Mouse (Mus musculus): Measurements from ENCODE around the gene Klk10. TPM values are rescaled to one million over a fixed set of nuclear protein-coding genes. Genes with fewer than 3 reads are reported as not detected.

The Klk10 gene
- polyA plus RNA-seq, 1 experiment, result not detected

DNA sequence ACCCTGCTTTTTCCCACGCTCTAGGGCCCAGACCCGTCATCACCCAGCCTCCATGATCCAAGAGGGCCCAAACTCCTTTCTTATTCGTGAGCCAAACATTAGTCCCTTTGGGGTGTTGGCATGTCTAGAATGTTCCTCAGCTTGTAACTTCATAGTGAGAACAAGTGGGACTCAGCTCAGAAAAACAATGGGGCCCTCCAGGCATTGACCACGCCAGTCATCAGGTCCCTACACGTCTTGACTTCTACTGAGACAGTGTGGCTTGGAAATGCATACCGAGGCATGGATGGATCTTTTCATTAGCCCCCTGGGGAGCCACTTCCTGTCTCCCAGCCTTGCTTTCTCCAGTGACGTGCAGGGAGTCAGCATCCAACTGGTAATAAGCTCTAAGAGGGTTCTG lies 19.0 kb downstream of the Klk10 start:
- no peak for TF ChIP-seq POLR2A (IDR thresholded peaks at IDR 0.05; ENCODE audit: borderline replicate concordance, control insufficient read depth, low read depth, low read length)
- H3K4me1 ChIP-seq (ENCODE audit: control insufficient read depth, insufficient read depth, low read length), result no peaks in the 10 kb centered on the region; the same call in 1 of the 2 replicates
- no peak overlapping the region for H3K27ac ChIP-seq (ENCODE audit: control insufficient read depth, insufficient read depth, low read depth, low read length, poor library complexity)
- 73% methylated on average over 7 of the region's 7 CpGs for WGBS
- H3K4me3 ChIP-seq (replicated peaks; ENCODE audit: control insufficient read depth, low read depth, low read length), result no peak overlapping the region

DNA sequence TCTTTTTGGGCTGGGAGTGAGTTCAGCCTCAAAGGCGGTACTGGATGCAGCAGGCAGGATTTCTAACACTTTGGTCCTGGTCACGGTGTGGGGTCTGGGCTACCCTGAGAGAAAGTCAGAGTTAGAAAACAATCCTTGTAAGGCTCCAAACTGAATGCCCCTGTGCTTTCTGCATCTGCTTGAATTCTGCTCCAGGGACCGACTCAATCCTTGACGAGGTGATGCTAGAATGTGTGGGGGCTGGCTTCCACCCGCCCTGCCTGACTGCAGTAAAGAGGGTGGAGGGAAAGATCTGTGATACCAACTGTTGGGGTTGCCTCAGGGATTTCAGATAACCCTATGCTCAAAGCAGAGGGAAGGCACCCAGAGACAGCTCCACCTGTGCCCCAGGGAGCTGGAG lies 30.2 kb downstream of the Klk10 start, which contains the start of gene Klk7:
Gene Klk7 (plus strand): TSS at position 301 of the 400 bp plus-strand sequence.
- no peak within 1 kb of the TSS for H3K27ac ChIP-seq (ENCODE audit: control insufficient read depth, insufficient read depth, low read depth, low read length, poor library complexity)
- H3K4me3 ChIP-seq (replicated peaks; ENCODE audit: control insufficient read depth, low read depth, low read length), result no peak within 1 kb of the TSS
- WGBS, result 62% methylated on average over 5 of the region's 5 CpGs
- no peaks in the 10 kb centered on the region for H3K4me1 ChIP-seq (ENCODE audit: control insufficient read depth, insufficient read depth, low read length)
- TF ChIP-seq CTCF (IDR thresholded peaks at IDR 0.05; ENCODE audit: control insufficient read depth, insufficient read depth, low read length), result no peak

DNA sequence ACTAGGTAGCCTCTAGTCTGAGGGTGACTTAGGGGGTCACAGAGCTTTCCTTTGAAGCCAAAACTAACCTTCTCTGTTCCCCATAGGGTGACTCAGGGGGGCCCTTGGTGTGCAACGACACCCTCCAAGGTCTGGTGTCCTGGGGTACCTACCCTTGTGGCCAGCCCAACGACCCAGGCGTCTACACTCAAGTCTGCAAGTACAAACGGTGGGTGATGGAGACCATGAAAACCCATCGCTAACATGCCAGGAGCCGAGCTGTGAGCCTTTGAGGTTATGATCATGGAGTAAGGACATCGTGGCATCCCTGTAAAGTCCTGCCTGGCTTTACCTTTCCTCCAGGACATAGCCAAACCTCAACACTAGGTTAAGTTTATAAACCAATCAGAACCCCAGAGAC lies 34.4 kb downstream of the Klk10 start:
- Histone ChIP-seq H3K27ac (ENCODE audit: control insufficient read depth, insufficient read depth, low read depth, low read length, poor library complexity) (no peak overlapping the region), H3K4me1 (ENCODE audit: control insufficient read depth, insufficient read depth, low read length) (no peaks in the 10 kb centered on the region), H3K4me3 (replicated peaks; ENCODE audit: control insufficient read depth, low read depth, low read length) (no peak overlapping the region)
- TF ChIP-seq CTCF (IDR thresholded peaks at IDR 0.05; ENCODE audit: control insufficient read depth, insufficient read depth, low read length), result no peak
- no peak for TF ChIP-seq POLR2A (IDR thresholded peaks at IDR 0.05; ENCODE audit: borderline replicate concordance, control insufficient read depth, low read depth, low read length)
- WGBS, result 85% methylated on average over 7 of the region's 7 CpGs

DNA sequence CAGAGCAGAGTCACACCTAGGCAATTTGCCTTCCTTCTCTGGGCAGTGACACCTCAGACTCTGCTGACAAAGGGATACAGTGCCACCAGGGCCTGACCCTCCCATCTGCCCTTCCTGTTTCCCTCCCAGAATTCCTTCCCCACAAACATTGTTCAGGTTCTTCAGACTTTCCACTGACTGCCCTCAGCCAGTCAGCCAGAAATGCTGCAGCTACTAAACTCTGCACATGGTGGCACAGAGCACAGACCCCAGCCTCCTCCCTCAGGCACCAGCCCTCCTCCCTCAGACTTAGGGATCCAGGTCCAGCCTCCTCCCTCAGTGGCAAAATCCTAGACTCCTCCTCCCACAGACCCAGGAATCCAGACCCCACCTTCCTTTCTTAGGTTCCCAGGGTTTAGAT lies 35.9 kb downstream of the Klk10 start:
- Histone ChIP-seq H3K4me1 (ENCODE audit: control insufficient read depth, insufficient read depth, low read length) (no peaks in the 10 kb centered on the region), H3K27ac (ENCODE audit: control insufficient read depth, insufficient read depth, low read depth, low read length, poor library complexity) (no peak overlapping the region), H3K4me3 (replicated peaks; ENCODE audit: control insufficient read depth, low read depth, low read length) (no peak overlapping the region)
- TF ChIP-seq CTCF (IDR thresholded peaks at IDR 0.05; ENCODE audit: control insufficient read depth, insufficient read depth, low read length) (no peak), POLR2A (IDR thresholded peaks at IDR 0.05; ENCODE audit: borderline replicate concordance, control insufficient read depth, low read depth, low read length) (no peak)

DNA sequence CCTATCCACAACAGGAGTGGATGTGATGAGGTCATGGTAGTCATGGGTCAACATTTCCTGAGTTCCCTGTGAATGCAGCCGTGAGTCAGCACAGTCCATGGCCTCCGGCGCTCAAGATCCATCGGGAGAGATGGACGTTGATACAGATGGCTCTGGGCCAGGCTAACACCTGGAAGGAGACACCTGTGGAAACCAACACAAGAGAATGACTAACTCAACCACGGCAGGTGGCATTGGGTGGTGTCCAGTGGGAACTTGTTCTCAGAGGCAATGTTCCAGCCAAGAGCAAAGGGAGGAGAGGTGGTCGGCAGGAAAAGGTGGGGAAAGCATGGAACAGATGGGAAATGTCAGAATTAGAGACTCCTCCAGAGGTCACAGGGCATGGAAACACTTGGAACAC lies 40.7 kb downstream of the Klk10 start:
- WGBS, result 79% methylated on average over 7 of the region's 7 CpGs
- Histone ChIP-seq H3K4me1 (ENCODE audit: control insufficient read depth, insufficient read depth, low read length) (no peaks in the 10 kb centered on the region), H3K4me3 (replicated peaks; ENCODE audit: control insufficient read depth, low read depth, low read length) (no peak overlapping the region), H3K27ac (ENCODE audit: control insufficient read depth, insufficient read depth, low read depth, low read length, poor library complexity) (no peak overlapping the region)
- TF ChIP-seq CTCF (IDR thresholded peaks at IDR 0.05; ENCODE audit: control insufficient read depth, insufficient read depth, low read length) (no peak), POLR2A (IDR thresholded peaks at IDR 0.05; ENCODE audit: borderline replicate concordance, control insufficient read depth, low read depth, low read length) (no peak)

DNA sequence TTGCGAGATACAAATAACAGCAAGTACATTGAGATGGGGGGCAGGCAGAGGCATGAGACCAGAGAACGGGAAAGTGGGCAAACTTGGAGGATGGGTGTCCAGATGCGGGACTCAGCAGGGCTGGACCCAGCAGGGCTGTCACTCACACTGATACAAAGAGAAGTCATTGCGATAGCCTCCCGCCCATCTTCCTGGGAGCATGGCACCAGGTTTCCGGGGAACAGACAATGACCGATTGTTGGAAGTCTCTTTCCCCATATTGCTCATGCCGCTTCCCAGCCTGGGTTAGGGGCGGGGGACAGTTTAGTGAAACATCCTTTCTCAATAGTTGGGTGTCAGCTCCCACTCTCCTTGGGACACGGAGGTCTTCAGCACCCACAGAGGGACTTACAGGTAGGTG lies 43.4 kb downstream of the Klk10 start, which contains the start of gene Klk6:
Gene Klk6 (plus strand): TSS at position 301 of the 400 bp plus-strand sequence.
- 81% methylated on average over 10 of the region's 10 CpGs for WGBS
- H3K4me1 ChIP-seq (ENCODE audit: control insufficient read depth, insufficient read depth, low read length), result no peaks in the 10 kb centered on the region
- H3K4me3 ChIP-seq (replicated peaks; ENCODE audit: control insufficient read depth, low read depth, low read length), result no peak within 1 kb of the TSS
- TF ChIP-seq POLR2A (IDR thresholded peaks at IDR 0.05; ENCODE audit: borderline replicate concordance, control insufficient read depth, low read depth, low read length) (no peak), CTCF (IDR thresholded peaks at IDR 0.05; ENCODE audit: control insufficient read depth, insufficient read depth, low read length) (no peak)
- no peak within 1 kb of the TSS for H3K27ac ChIP-seq (ENCODE audit: control insufficient read depth, insufficient read depth, low read depth, low read length, poor library complexity)

DNA sequence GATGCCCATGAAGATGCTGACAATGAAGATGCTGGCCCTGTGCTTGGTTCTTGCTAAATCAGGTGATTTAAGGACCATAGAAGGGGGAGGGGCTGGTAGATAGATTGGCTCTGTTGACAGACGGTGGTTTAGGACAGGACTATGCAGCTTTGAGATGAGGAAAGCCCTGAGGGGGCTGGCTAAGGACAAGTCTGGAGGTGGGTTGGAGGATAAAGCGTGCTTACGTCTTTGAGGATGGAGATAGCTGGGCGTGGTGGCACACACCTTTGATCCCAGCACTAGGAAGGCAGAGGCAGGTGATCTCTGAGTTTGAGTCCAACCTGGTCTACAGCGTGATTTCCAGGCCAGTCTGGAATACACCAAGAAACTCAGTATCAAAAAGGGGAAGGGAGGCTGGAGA lies 45.2 kb downstream of the Klk10 start:
- H3K4me3 ChIP-seq (replicated peaks; ENCODE audit: control insufficient read depth, low read depth, low read length), result no peak overlapping the region

DNA sequence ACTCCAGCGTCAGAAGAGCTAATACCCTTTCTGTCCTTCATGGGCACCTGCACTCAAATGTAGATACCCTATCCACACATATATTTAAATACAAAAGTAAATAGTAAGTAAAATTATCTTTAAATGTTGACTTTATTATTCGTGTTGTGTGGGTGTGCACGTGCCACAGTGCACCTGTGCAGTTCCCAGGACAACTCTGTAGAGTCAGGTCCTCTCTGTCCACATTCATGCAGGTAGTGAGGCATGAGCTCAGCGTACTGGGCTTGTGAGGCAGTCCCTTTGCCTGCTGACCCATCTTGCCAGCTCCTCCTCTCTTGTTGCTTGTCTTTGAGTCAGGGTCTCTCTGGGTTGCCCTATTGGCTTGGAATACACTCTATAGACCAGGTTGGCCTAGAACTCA lies 46.9 kb downstream of the Klk10 start:
- Histone ChIP-seq H3K27ac (ENCODE audit: control insufficient read depth, insufficient read depth, low read depth, low read length, poor library complexity) (no peak overlapping the region), H3K4me1 (ENCODE audit: control insufficient read depth, insufficient read depth, low read length) (no peaks in the 10 kb centered on the region), H3K4me3 (replicated peaks; ENCODE audit: control insufficient read depth, low read depth, low read length) (no peak overlapping the region)
- TF ChIP-seq CTCF (IDR thresholded peaks at IDR 0.05; ENCODE audit: control insufficient read depth, insufficient read depth, low read length) (no peak), POLR2A (IDR thresholded peaks at IDR 0.05; ENCODE audit: borderline replicate concordance, control insufficient read depth, low read depth, low read length) (no peak)
- WGBS, result 74% methylated on average over 4 of the region's 4 CpGs

More for the DNA sequence above, 45.2 kb downstream of the Klk10 start:
- 69% methylated on average over 5 of the region's 5 CpGs for WGBS
- Histone ChIP-seq H3K4me1 (ENCODE audit: control insufficient read depth, insufficient read depth, low read length) (no peaks in the 10 kb centered on the region), H3K27ac (ENCODE audit: control insufficient read depth, insufficient read depth, low read depth, low read length, poor library complexity) (no peak overlapping the region)
- no peak for TF ChIP-seq CTCF (IDR thresholded peaks at IDR 0.05; ENCODE audit: control insufficient read depth, insufficient read depth, low read length)
- TF ChIP-seq POLR2A (IDR thresholded peaks at IDR 0.05; ENCODE audit: borderline replicate concordance, control insufficient read depth, low read depth, low read length), result no peak

DNA sequence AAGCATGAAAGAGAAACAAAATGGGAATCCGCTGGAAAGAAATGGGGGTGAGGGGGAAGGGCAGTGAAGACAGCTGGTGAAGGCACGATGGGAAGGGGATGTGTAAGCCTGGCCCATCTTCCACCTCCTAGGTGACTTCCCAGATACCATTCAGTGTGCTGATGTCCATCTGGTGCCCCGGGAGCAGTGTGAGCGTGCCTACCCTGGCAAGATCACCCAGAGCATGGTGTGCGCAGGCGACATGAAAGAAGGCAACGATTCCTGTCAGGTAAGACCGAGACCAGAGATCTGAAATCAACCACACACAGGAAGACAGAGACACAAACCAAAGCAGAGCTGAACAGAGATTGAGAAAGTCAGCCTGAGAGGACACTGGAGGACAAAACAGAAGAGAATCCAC lies 48.2 kb downstream of the Klk10 start:
- WGBS, result 84% methylated on average over 8 of the region's 8 CpGs

More for the DNA sequence above, 48.2 kb downstream of the Klk10 start:
- Histone ChIP-seq H3K27ac (ENCODE audit: control insufficient read depth, insufficient read depth, low read depth, low read length, poor library complexity) (no peak overlapping the region), H3K4me1 (ENCODE audit: control insufficient read depth, insufficient read depth, low read length) (no peaks in the 10 kb centered on the region), H3K4me3 (replicated peaks; ENCODE audit: control insufficient read depth, low read depth, low read length) (no peak overlapping the region)
- TF ChIP-seq POLR2A (IDR thresholded peaks at IDR 0.05; ENCODE audit: borderline replicate concordance, control insufficient read depth, low read depth, low read length), result no peak
- TF ChIP-seq CTCF (IDR thresholded peaks at IDR 0.05; ENCODE audit: control insufficient read depth, insufficient read depth, low read length), result no peak

Other genes starting within 250 kb of the Klk10 start
- 14.2 and 48.4 TPM in 2 replicates for gene Cd33, start 236.6 kb upstream of the Klk10 start, polyA plus RNA-seq (2011; ENCODE audit: insufficient read depth, insufficient read length, low replicate concordance, missing spikeins)
- 1.3 and 2.9 TPM in 2 replicates for gene Zfp658, start 218.8 kb upstream of the Klk10 start, polyA plus RNA-seq (2011; ENCODE audit: insufficient read depth, insufficient read length, low replicate concordance, missing spikeins)
- 1.7 TPM in 2 replicates for gene Zfp719, start 201.4 kb upstream of the Klk10 start, polyA plus RNA-seq (2011; ENCODE audit: insufficient read depth, insufficient read length, low replicate concordance, missing spikeins)
- gene Zfp819, start 173.9 kb upstream of the Klk10 start, polyA plus RNA-seq (2011; ENCODE audit: insufficient read depth, insufficient read length, low replicate concordance, missing spikeins), result 1.6 TPM in 1 of 2 replicates, not detected in the other
- gene Ceacam18, start 146.3 kb upstream of the Klk10 start, polyA plus RNA-seq (2011; ENCODE audit: insufficient read depth, insufficient read length, low replicate concordance, missing spikeins), result not detected in 2 replicates
- 14.5 and 24.2 TPM in 2 replicates for gene Siglece, start 120.9 kb upstream of the Klk10 start, polyA plus RNA-seq (2011; ENCODE audit: insufficient read depth, insufficient read length, low replicate concordance, missing spikeins)
- gene Ctu1, start 109.0 kb upstream of the Klk10 start, polyA plus RNA-seq (2011; ENCODE audit: insufficient read depth, insufficient read length, low replicate concordance, missing spikeins), result 2.4 and 3.6 TPM in 2 replicates
- gene Klk14, start 90.6 kb upstream of the Klk10 start, polyA plus RNA-seq (2011; ENCODE audit: insufficient read depth, insufficient read length, low replicate concordance, missing spikeins), result not detected in 2 replicates
- not detected in 2 replicates for gene Klk13, start 68.5 kb upstream of the Klk10 start, polyA plus RNA-seq (2011; ENCODE audit: insufficient read depth, insufficient read length, low replicate concordance, missing spikeins)
- not detected in 2 replicates for gene Klk12, start 12.1 kb upstream of the Klk10 start, polyA plus RNA-seq (2011; ENCODE audit: insufficient read depth, insufficient read length, low replicate concordance, missing spikeins)
- not detected in 2 replicates for gene Klk11, start 6.4 kb upstream of the Klk10 start, polyA plus RNA-seq (2011; ENCODE audit: insufficient read depth, insufficient read length, low replicate concordance, missing spikeins)
- gene Klk9, start 10.9 kb downstream of the Klk10 start, polyA plus RNA-seq (2011; ENCODE audit: insufficient read depth, insufficient read length, low replicate concordance, missing spikeins), result not detected in 2 replicates
- gene Klk8, start 16.5 kb downstream of the Klk10 start, polyA plus RNA-seq (2011; ENCODE audit: insufficient read depth, insufficient read length, low replicate concordance, missing spikeins), result 0.92 and 2.3 TPM in 2 replicates
- not detected in 2 replicates for gene Klk7, start 30.3 kb downstream of the Klk10 start, polyA plus RNA-seq (2011; ENCODE audit: insufficient read depth, insufficient read length, low replicate concordance, missing spikeins)
- not detected in 2 replicates for gene Klk6, start 43.5 kb downstream of the Klk10 start, polyA plus RNA-seq (2011; ENCODE audit: insufficient read depth, insufficient read length, low replicate concordance, missing spikeins)
- not detected in 2 replicates for gene Klk5, start 60.9 kb downstream of the Klk10 start, polyA plus RNA-seq (2011; ENCODE audit: insufficient read depth, insufficient read length, low replicate concordance, missing spikeins)
- gene Klk4, start 100.1 kb downstream of the Klk10 start, polyA plus RNA-seq (2011; ENCODE audit: insufficient read depth, insufficient read length, low replicate concordance, missing spikeins), result not detected in 2 replicates
- not detected in 2 replicates for gene Klk15, start 152.7 kb downstream of the Klk10 start, polyA plus RNA-seq (2011; ENCODE audit: insufficient read depth, insufficient read length, low replicate concordance, missing spikeins)
- gene Klk1b8, start 169.6 kb downstream of the Klk10 start, polyA plus RNA-seq (2011; ENCODE audit: insufficient read depth, insufficient read length, low replicate concordance, missing spikeins), result not detected in 2 replicates
- gene Klk1b1, start 185.7 kb downstream of the Klk10 start, polyA plus RNA-seq (2011; ENCODE audit: insufficient read depth, insufficient read length, low replicate concordance, missing spikeins), result not detected in 2 replicates
- gene Klk1b9, start 195.0 kb downstream of the Klk10 start, polyA plus RNA-seq (2011; ENCODE audit: insufficient read depth, insufficient read length, low replicate concordance, missing spikeins), result not detected in 2 replicates
- not detected in 2 replicates for gene Klk1b11, start 214.8 kb downstream of the Klk10 start, polyA plus RNA-seq (2011; ENCODE audit: insufficient read depth, insufficient read length, low replicate concordance, missing spikeins)
- gene Klk1b26, start 231.1 kb downstream of the Klk10 start, polyA plus RNA-seq (2011; ENCODE audit: insufficient read depth, insufficient read length, low replicate concordance, missing spikeins), result not detected in 2 replicates